9 mouse cellular contexts compared by ENCODE assay signal in genomic region chr13:23552962-23553361, GRCm38 (mm10). TPM values are rescaled to one million over a fixed set of nuclear protein-coding genes. Genes with fewer than 3 reads are reported as not detected.
DNase-seq lines count a peak whose midpoint lies in the region; ATAC-seq and TF ChIP-seq lines count a peak whose summit lies in the region.
"Had no signal": no experiment of that assay in that cellular context is flagged by ENCODE, and none has a peak within 500 bp of the region (broad histone marks: within the 10 kb centered on the region; RNA-seq: fewer than 3 reads in every experiment).

Gene Hist1h1d (plus strand): TSS chr13:23553262.

- intact Hi-C loops in gastrocnemius, adult 2 months (cut with DNase I): no loop called here
- intact Hi-C loops in gastrocnemius, postnatal 14 days (cut with DNase I; ENCODE audit: low total_unique reads): no loop called here

- H3K27me3 ChIP-seq in CH12.LX (replicated peaks): no peaks in the 10 kb centered on the region
- no peaks in the 10 kb centered on the region for H3K27me3 ChIP-seq in forebrain, embryonic 15.5 days
- no peaks in the 10 kb centered on the region for H3K27me3 ChIP-seq in liver, embryonic 14.5 days (ENCODE audit: control insufficient read depth, insufficient read depth, low read length)

- no peaks in the 10 kb centered on the region for H3K9me3 ChIP-seq in CH12.LX (replicated peaks; ENCODE audit: low read length)
- no peaks in the 10 kb centered on the region for H3K9me3 ChIP-seq in forebrain, embryonic 15.5 days
- H3K9me3 ChIP-seq in liver, embryonic 14.5 days (ENCODE audit: control insufficient read depth, low read length): no peaks in the 10 kb centered on the region

- peak within 1 kb of the TSS; percentile 65; the same call in 1 of the 2 replicates for H3K9ac ChIP-seq in CH12.LX (ENCODE audit: insufficient read depth, low read depth)
- H3K9ac ChIP-seq in forebrain, embryonic 15.5 days (replicated peaks): peak within 1 kb of the TSS; percentile 78; the same call in 1 of the 2 replicates
- H3K9ac ChIP-seq in liver, embryonic 14.5 days (replicated peaks): peak within 1 kb of the TSS; percentile 92

- no peak for ATAC-seq in forebrain, embryonic 15.5 days (replicated peaks)
- ATAC-seq in liver, embryonic 14.5 days (ENCODE audit: insufficient read depth): no peak
- no peak for ATAC-seq in frontal cortex, adult (ENCODE audit: low TSS enrichment)

- no peaks in the 10 kb centered on the region for H3K36me3 ChIP-seq in CH12.LX (replicated peaks in 1 of 2; ENCODE audit: control insufficient read depth in 1 of 2, insufficient read depth in 1 of 2, low read length in 1 of 2)
- no peaks in the 10 kb centered on the region for H3K36me3 ChIP-seq in forebrain, embryonic 15.5 days
- H3K36me3 ChIP-seq in liver, embryonic 14.5 days (replicated peaks; ENCODE audit: control insufficient read depth, insufficient read depth, low read depth): no peaks in the 10 kb centered on the region

- TF ChIP-seq POLR2A in CH12.LX (IDR thresholded peaks at IDR 0.05; ENCODE audit: low read depth, low read length): no peak

- peak within 1 kb of the TSS; percentile 81; the same call in 1 of the 2 replicates for H3K4me3 ChIP-seq in gastrocnemius, adult 2 months
- H3K4me3 ChIP-seq in CH12.LX (replicated peaks in 1 of 3; ENCODE audit: low read depth in 2 of 3, low read length in 2 of 3, poor library complexity in 1 of 3): no peak within 1 kb of the TSS
- H3K4me3 ChIP-seq in forebrain, embryonic 15.5 days: 0 out of 2 replicates have a peak within 1 kb of the TSS, but pooled peaks have one; percentile 57
- no peak within 1 kb of the TSS for H3K4me3 ChIP-seq in liver, embryonic 14.5 days (ENCODE audit: insufficient read depth in 1 of 2, low read depth in 2 of 2, low read length in 2 of 2)

- dilution Hi-C loops in CH12.LX (cut with MboI; ENCODE audit: extremely low pct_ligation_motif_present, extremely low pct_unique_long_range_greater_than_20kb, low sequenced_read_pairs): no loop called here

- peak within 1 kb of the TSS; percentile 84; the same call in 1 of the 2 replicates for H3K27ac ChIP-seq in gastrocnemius, adult 2 months
- peak within 1 kb of the TSS; percentile 75 for H3K27ac ChIP-seq in CH12.LX (ENCODE audit: insufficient read depth, low read depth)
- peak within 1 kb of the TSS; percentile 97 for H3K27ac ChIP-seq in forebrain, embryonic 15.5 days (replicated peaks)
- peak within 1 kb of the TSS; percentile 98 for H3K27ac ChIP-seq in liver, embryonic 14.5 days

- in situ Hi-C loops in CH12.LX (cut with MboI; ENCODE audit: low pct_ligation_motif_present, low pct_unique_long_range_greater_than_20kb, low sequenced_read_pairs): loop anchor here (25.0 kb wide), 1 partner anchor 1816 kb away; the partner anchor contains the start of gene Hist1h4j

- peak within 1 kb of the TSS; percentile 22; the same call in 1 of the 2 replicates for H3K4me2 ChIP-seq in CH12.LX (ENCODE audit: insufficient read depth, low read depth, poor library complexity, severe bottlenecking)
- peak within 1 kb of the TSS; percentile 99 for H3K4me2 ChIP-seq in forebrain, embryonic 15.5 days (replicated peaks)
- H3K4me2 ChIP-seq in liver, embryonic 14.5 days (ENCODE audit: low read depth): peak within 1 kb of the TSS; percentile 79

- TF ChIP-seq EP300 in CH12.LX (IDR thresholded peaks at IDR 0.05; ENCODE audit: low read length): no peak
- TF ChIP-seq EP300 in liver, embryonic 14.5 days (IDR thresholded peaks at IDR 0.05; ENCODE audit: low read depth): no peak

- no peak for TF ChIP-seq RAD21 in CH12.LX (IDR thresholded peaks at IDR 0.05; ENCODE audit: low read depth, low read length)

- no peak for DNase-seq in gastrocnemius, adult 2 months
- no peak for DNase-seq in gastrocnemius, postnatal 14 days
- no peak for DNase-seq in CH12.LX (ENCODE audit: extremely low read depth)
- DNase-seq in liver, embryonic 14.5 days (ENCODE audit: low read depth in 3 of 3, low spot score in 3 of 3): no peak
- DNase-seq in kidney, adult 11 months: no peak
- no peak for DNase-seq in adrenal gland, adult (ENCODE audit: inconsistent age in 2 of 2, low spot score in 1 of 2)
- DNase-seq: retina, postnatal 1 day had no signal

- TF ChIP-seq CTCF in gastrocnemius, adult 2 months (IDR thresholded peaks at IDR 0.05): no peak
- TF ChIP-seq CTCF in CH12.LX (conservative IDR thresholded peaks at IDR 0.05 in 1 of 2, IDR thresholded peaks at IDR 0.05 in 1 of 2; ENCODE audit: low read depth in 2 of 2, low read length in 2 of 2): no peak
- TF ChIP-seq CTCF in liver, embryonic 14.5 days (IDR thresholded peaks at IDR 0.05; ENCODE audit: low read depth): no peak

- H3K4me1 ChIP-seq in CH12.LX (ENCODE audit: control insufficient read depth in 1 of 2, insufficient read depth in 2 of 2): peaks cover 4 to 28% of the 10 kb centered on the region in 2 experiments; a peak in 3 of 4 replicates
- H3K4me1 ChIP-seq in forebrain, embryonic 15.5 days: peaks cover 37% of the 10 kb centered on the region
- peaks cover 20 to 31% of the 10 kb centered on the region in 2 experiments for H3K4me1 ChIP-seq in liver, embryonic 14.5 days (replicated peaks; ENCODE audit: control insufficient read depth in 2 of 2, insufficient read depth in 2 of 2, low read length in 1 of 2)

- H3K79me2 ChIP-seq in CH12.LX (replicated peaks; ENCODE audit: control insufficient read depth, extremely low read depth, insufficient read depth, poor library complexity, severe bottlenecking): no peaks in the 10 kb centered on the region

TF ChIP-seq in CH12.LX, 34 proteins besides CTCF, POLR2A, EP300 and RAD21:
- TF ChIP-seq JUN (IDR thresholded peaks at IDR 0.05; ENCODE audit: insufficient read depth, low read depth, low read length) (no peak), KAT2A (IDR thresholded peaks at IDR 0.05; ENCODE audit: insufficient replicate concordance, low read length) (no peak), MAX (IDR thresholded peaks at IDR 0.05; ENCODE audit: low read length) (no peak), E2F4 (IDR thresholded peaks at IDR 0.05; ENCODE audit: insufficient replicate concordance, low read depth, low read length) (no peak), MAFK (IDR thresholded peaks at IDR 0.05; ENCODE audit: insufficient replicate concordance, low read length) (no peak)

RNA-seq across cellular contexts. Expression of gene Hist1h1d, which starts in this region (rescaled TPM):
- total RNA-seq in gastrocnemius, adult 2 months (2021): under 1 TPM; 0.56 to 0.81 TPM
- total RNA-seq in gastrocnemius, postnatal 14 days (2021): 1 to 10 TPM; 8.2 to 9.3 TPM
- 112 and 132 TPM in 2 replicates for total RNA-seq in CH12.LX (2012; rRNA removed)
- total RNA-seq in CH12.LX (2014; rRNA removed): 1.8 and 2.3 TPM in 2 replicates
- polyA plus RNA-seq in CH12.LX (2012; ENCODE audit: insufficient read length, low read depth): 0.11 and 0.14 TPM in 2 replicates
- 0.23 and 0.25 TPM in 2 replicates for polyA plus RNA-seq in forebrain, embryonic 15.5 days (2015; fragmentation: Nextera tagmentation; extraction: Ambion mirVana)
- polyA plus RNA-seq in liver, embryonic 14.5 days (2012; rRNA removed): 0.54 and 0.70 TPM in 2 replicates
- 1.2 and 1.6 TPM in 2 replicates for polyA plus RNA-seq in liver, embryonic 14.5 days (2014; fragmentation: Nextera tagmentation; extraction: Ambion mirVana)

Comparison
In these comparisons a context has a peak if more than half of its experiments do, and no peak if none do; other contexts are left out.
1. H3K4me3 ChIP-seq: peak in gastrocnemius, adult 2 months (single experiment) and forebrain, embryonic 15.5 days (single experiment); none in CH12.LX (0 of 3) and liver, embryonic 14.5 days (0 of 2).
2. H3K4me2 ChIP-seq: peak in every context shown above with its lines; median percentile 99 in forebrain, embryonic 15.5 days; 79 in liver, embryonic 14.5 days; 22 in CH12.LX.
3. Peak in every context shown above with its lines, with median percentiles within 50 percentile points of each other: H3K27ac ChIP-seq and H3K9ac ChIP-seq.